Mouse (Mus musculus): Measurements from ENCODE around the gene Stk24. TPM values are rescaled to one million over a fixed set of nuclear protein-coding genes. Genes with fewer than 3 reads are reported as not detected.
A peak's percentile ranks its signal among the peaks of the same experiment; 100 is the strongest.

Gene Stk24
- total RNA-seq, 2 experiments from 2014 or later: 41.9 to 52.8 TPM

- no peak for ATAC-seq (replicated peaks; ENCODE audit: low FRiP score, poor library complexity, severe bottlenecking)
These were observed 5.6 kb upstream of the Stk24 start for GRCm38 (mm10) chr14:121385440-121385839.

GRCm38 (mm10) chr14:121383801-121384200 is 4.0 kb upstream of the Stk24 start:
- ATAC-seq (replicated peaks; ENCODE audit: low FRiP score, poor library complexity, severe bottlenecking): no peak

GRCm38 (mm10) chr14:121379116-121379826 is 540 bp downstream of the Stk24 start:
- peak; percentile 58 for ATAC-seq (replicated peaks; ENCODE audit: low FRiP score, poor library complexity, severe bottlenecking)

- peak; percentile 75 for ATAC-seq (replicated peaks; ENCODE audit: low FRiP score, poor library complexity, severe bottlenecking)
These were observed 1.3 kb downstream of the Stk24 start for GRCm38 (mm10) chr14:121378243-121379115.

DNA sequence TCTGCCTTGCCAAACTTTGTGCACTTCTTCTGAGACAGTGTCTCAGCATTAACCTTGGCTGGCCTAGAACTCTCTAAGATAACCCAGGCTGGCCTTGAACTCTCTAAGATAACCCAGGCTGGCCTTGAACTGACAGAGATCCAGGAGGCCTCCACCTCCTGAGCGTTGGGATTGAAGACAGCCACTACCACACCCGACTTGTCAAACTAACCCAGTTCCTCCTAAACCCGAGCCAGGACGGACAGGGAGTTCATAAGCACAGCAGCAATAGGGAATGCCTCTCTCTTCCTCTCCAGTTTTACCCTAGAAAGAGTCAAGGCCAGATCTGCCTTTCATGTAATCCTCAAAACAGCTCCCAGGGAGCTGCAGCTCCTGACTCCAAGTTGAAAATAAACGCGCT is 3.2 kb downstream of the Stk24 start:
- no peak for ATAC-seq (replicated peaks; ENCODE audit: low FRiP score, poor library complexity, severe bottlenecking)

- no peak for ATAC-seq (replicated peaks; ENCODE audit: low FRiP score, poor library complexity, severe bottlenecking)
These were observed 5.9 kb downstream of the Stk24 start for GRCm38 (mm10) chr14:121373901-121374300.

GRCm38 (mm10) chr14:121373020-121373419 is 6.8 kb downstream of the Stk24 start:
- no peak for ATAC-seq (replicated peaks; ENCODE audit: low FRiP score, poor library complexity, severe bottlenecking)

- no peak for ATAC-seq (replicated peaks; ENCODE audit: low FRiP score, poor library complexity, severe bottlenecking)
These were observed 7.6 kb downstream of the Stk24 start for GRCm38 (mm10) chr14:121371911-121372820.

DNA sequence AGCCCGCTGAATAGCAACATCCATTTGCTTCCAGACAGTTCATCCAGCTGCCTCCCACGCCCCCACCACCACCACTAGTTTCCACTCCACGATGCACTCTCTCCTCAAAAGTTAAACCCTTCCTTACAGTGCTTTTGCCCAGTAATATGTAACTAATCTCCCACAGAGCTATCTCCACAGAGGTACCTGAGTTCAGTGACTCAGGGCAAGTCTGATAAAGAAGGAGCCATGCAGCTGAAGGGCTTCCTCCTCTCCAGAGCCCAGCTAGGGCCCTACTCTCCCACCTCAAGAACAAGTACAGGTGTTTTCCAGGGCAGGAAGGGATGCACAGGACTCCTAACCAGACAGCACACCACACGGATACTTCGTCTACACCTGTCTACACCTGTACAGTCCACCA is 10.4 kb downstream of the Stk24 start:
- ATAC-seq (replicated peaks; ENCODE audit: low FRiP score, poor library complexity, severe bottlenecking): no peak

GRCm38 (mm10) chr14:121368108-121368705 is 11.6 kb downstream of the Stk24 start:
- ATAC-seq (replicated peaks; ENCODE audit: low FRiP score, poor library complexity, severe bottlenecking): peak; percentile 59

- peak; percentile 60 for ATAC-seq (replicated peaks; ENCODE audit: low FRiP score, poor library complexity, severe bottlenecking)
These were observed 13.7 kb downstream of the Stk24 start for GRCm38 (mm10) chr14:121365991-121366728.

DNA sequence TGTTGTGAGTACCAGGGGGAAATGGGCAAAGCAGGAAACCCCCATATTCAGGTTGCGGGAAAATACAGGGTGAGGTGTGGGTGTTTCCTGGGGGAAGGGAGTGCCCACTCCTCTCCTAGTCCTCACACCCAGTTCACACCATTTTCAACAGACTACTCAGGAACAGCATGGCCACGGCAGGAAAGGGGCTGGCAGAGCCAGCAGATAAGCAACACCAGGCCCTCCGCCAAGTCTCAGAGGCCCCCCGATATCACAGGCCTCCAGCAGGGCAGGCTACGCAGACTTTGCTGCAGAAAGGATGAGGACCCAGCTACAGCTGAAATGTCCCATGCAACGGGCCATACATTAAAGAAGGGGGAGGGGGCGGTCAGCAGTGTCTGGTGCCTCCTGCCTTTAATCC is 14.4 kb downstream of the Stk24 start:
- peak; percentile 68 for ATAC-seq (replicated peaks; ENCODE audit: low FRiP score, poor library complexity, severe bottlenecking)

DNA sequence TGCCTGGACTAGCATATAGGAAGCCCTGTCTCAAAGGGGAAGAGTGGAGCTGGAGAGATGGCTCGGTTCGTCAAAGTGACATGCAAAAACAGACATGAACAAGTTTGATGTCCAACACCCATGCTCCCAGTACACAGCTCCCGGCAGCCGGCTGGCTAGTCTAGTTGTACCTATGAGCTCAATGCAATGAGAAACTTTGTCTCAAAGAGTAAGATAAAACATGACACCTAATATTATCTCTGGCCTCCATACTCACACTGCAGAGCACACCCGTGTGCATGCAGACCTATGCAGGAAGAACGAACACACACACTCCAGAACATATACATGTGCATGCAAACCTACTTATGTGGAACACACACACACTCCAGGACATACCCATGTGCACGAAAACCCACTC is 15.5 kb downstream of the Stk24 start:
- no peak for ATAC-seq (replicated peaks; ENCODE audit: low FRiP score, poor library complexity, severe bottlenecking)

DNA sequence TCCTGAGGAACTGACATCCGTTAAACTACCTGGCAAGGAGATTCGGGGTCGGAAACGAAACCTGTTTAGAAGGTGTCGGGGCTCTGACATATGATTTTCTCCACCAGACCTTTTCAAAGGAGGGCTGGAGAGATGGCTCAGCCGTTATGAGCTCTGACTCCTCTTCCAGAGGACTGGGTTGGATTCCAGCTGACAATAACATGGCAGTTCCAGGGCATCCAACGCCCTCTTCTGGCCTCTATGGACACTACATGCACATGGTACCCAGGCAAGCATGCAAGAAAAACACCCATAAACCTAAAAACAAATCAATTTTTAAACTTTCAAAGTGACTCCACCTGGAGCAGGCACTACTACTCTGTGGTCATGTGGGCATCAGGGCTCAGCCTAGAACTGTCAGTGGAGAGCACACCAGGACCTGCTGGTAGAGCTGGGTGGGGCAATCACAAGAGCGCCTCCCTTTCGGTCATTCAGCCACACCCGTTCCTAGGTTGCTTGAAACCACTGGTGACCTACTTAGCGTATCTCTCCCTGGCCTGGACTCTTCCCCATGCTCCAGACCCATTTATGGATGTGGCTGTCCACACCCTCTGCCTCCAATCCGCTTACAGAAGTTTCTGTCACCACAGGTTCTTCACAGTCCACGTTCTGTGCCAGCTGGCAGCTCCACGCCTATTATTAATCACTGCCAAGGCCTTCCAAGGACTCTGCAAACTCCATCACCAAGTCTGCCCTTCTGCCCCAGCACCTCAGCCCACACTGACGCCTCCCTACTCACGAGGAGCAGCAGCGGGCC is 18.3 kb downstream of the Stk24 start:
- ATAC-seq (replicated peaks; ENCODE audit: low FRiP score, poor library complexity, severe bottlenecking): peak; percentile 66

GRCm38 (mm10) chr14:121359850-121360249 is 20.0 kb downstream of the Stk24 start:
- ATAC-seq (replicated peaks; ENCODE audit: low FRiP score, poor library complexity, severe bottlenecking): no peak

GRCm38 (mm10) chr14:121359015-121359414 is 20.8 kb downstream of the Stk24 start:
- ATAC-seq (replicated peaks; ENCODE audit: low FRiP score, poor library complexity, severe bottlenecking): no peak

- no peak for ATAC-seq (replicated peaks; ENCODE audit: low FRiP score, poor library complexity, severe bottlenecking)
These were observed 21.5 kb downstream of the Stk24 start for GRCm38 (mm10) chr14:121358327-121358726.

GRCm38 (mm10) chr14:121356336-121356862 is 23.4 kb downstream of the Stk24 start:
- peak; percentile 21; the same call in 1 of the 2 replicates for ATAC-seq (replicated peaks; ENCODE audit: low FRiP score, poor library complexity, severe bottlenecking)
